Mouse (Mus musculus) embryonic facial prominence, embryonic 10.5 days (tissue): ENCODE measurements around the gene Gm9936. TPM values are rescaled to one million over a fixed set of nuclear protein-coding genes. Genes with fewer than 3 reads are reported as not detected.
A peak's percentile ranks its signal among the peaks of the same experiment; 100 is the strongest.
"Not testable (repeated sequence)": the region's sequence is repeated elsewhere in the genome, so short reads cannot be mapped to it uniquely, and the experiment has no call there.

ENCODE experiments used
- DNase-seq: peaks from one replicate; pipeline ENCODE4 v3.0.0-alpha.2; 2017; ENCODE audit warnings: low spot score
- H3K27ac ChIP-seq: fragments of 300-500 bp; sonication (generic); replicated peaks from 2 replicates; pipeline ENCODE4 v1.5.1; 2016; ENCODE audit warnings: mild to moderate bottlenecking
- H3K27me3 ChIP-seq: fragments of 300-500 bp; sonication (generic); replicated peaks from 2 replicates; pipeline ENCODE4 v1.6.1; 2016; ENCODE audit warnings: low read depth, mild to moderate bottlenecking; ENCODE audit not compliant: poor library complexity, severe bottlenecking
- H3K36me3 ChIP-seq: fragments of 300-500 bp; sonication (generic); replicated peaks from 2 replicates; pipeline ENCODE4 v1.6.1; 2016; ENCODE audit warnings: mild to moderate bottlenecking, moderate library complexity
- H3K4me1 ChIP-seq: fragments of 300-500 bp; sonication (generic); 2 replicates; pipeline ENCODE4 v1.6.1; 2016
- H3K4me3 ChIP-seq: fragments of 300-500 bp; sonication (generic); 2 replicates; pipeline ENCODE4 v1.5.1; 2016; ENCODE audit warnings: mild to moderate bottlenecking, moderate library complexity
- H3K9me3 ChIP-seq: fragments of 300-500 bp; sonication (generic); 2 replicates; pipeline ENCODE4 v1.6.1; 2016; ENCODE audit warnings: mild to moderate bottlenecking
- WGBS: fragments of 180-500 bp; shearing (Covaris S2); methylation state at CpG from one replicate; pipeline ENCODE4 v1.1.7; 2016; 5-methylcytosine and 5-hydroxymethylcytosine counted together
- polyA plus RNA-seq: library from polyadenylated mRNA; unstranded; fragments of >200 nt; fragmentation: Nextera tagmentation; extraction: Ambion mirVana; gene quantifications from 2 replicates; pipeline ENCODE4 v1.2.1, GENCODE M21; 2016

Gene Gm9936
- polyA plus RNA-seq, 1 experiment from 2014 or later: 0.12 TPM

- H3K4me3 ChIP-seq: no peak overlapping the region
- no peaks in the 10 kb centered on the region for H3K36me3 ChIP-seq
- H3K9me3 ChIP-seq: no peaks in the 10 kb centered on the region
- no peaks in the 10 kb centered on the region for H3K27me3 ChIP-seq
- WGBS: 52% methylated on average over 6 of the region's 6 CpGs
- DNase-seq: no peak
- peaks cover 40% of the 10 kb centered on the region for H3K4me1 ChIP-seq
- peak overlapping the region; percentile 76 for H3K27ac ChIP-seq
These were observed 17.4 kb upstream of the Gm9936 start for GRCm38 (mm10) chr5:114875858-114876257.

- Histone ChIP-seq H3K4me3 (no peak overlapping the region), H3K36me3 (no peaks in the 10 kb centered on the region), H3K4me1 (peaks cover 5% of the 10 kb centered on the region; the same call in 1 of the 2 replicates), H3K9me3 (peaks cover 14% of the 10 kb centered on the region), H3K27me3 (0 out of 2 replicates have a peak, but pooled peaks cover 3% of the 10 kb centered on the region), H3K27ac (no peak overlapping the region)
- DNase-seq: no peak
- 95% methylated on average over 12 of the region's 12 CpGs for WGBS
These were observed 6.8 kb upstream of the Gm9936 start for GRCm38 (mm10) chr5:114865279-114865678.

- H3K4me3 ChIP-seq: no peak overlapping the region
These were observed 6.3 kb upstream of the Gm9936 start for GRCm38 (mm10) chr5:114864813-114865212.

GRCm38 (mm10) chr5:114861730-114862129 is 3.2 kb upstream of the Gm9936 start:
- peaks cover 19% of the 10 kb centered on the region for H3K27me3 ChIP-seq
- whole genome bisulfite sequencing: 83% methylated on average over 6 of the region's 6 CpGs
- no peaks in the 10 kb centered on the region for H3K9me3 ChIP-seq
- H3K4me1 ChIP-seq: peaks cover 12% of the 10 kb centered on the region
- no peaks in the 10 kb centered on the region for H3K36me3 ChIP-seq
- H3K27ac ChIP-seq: no peak overlapping the region
- no peak for DNase-seq
- no peak overlapping the region for H3K4me3 ChIP-seq

More at GRCm38 (mm10) chr5:114864813-114865212, 6.3 kb upstream of the Gm9936 start:
- peaks cover 14% of the 10 kb centered on the region for H3K9me3 ChIP-seq
- H3K36me3 ChIP-seq: no peaks in the 10 kb centered on the region
- H3K4me1 ChIP-seq: peaks cover 5% of the 10 kb centered on the region; the same call in 1 of the 2 replicates
- WGBS: 82% methylated on average over 7 of the region's 7 CpGs
- no peak for DNase-seq
- no peak overlapping the region for H3K27ac ChIP-seq
- peaks cover 3% of the 10 kb centered on the region; the same call in 1 of the 2 replicates for H3K27me3 ChIP-seq

GRCm38 (mm10) chr5:114859253-114859652 is 771 bp upstream of the Gm9936 start:
- peak overlapping the region; percentile 68; the same call in 1 of the 2 replicates for H3K27ac ChIP-seq
- peaks cover 12% of the 10 kb centered on the region for H3K4me1 ChIP-seq
- H3K36me3 ChIP-seq: no peaks in the 10 kb centered on the region
- peak; percentile 86 for DNase-seq
- H3K4me3 ChIP-seq: peak overlapping the region; percentile 57
- H3K27me3 ChIP-seq: peaks cover 19% of the 10 kb centered on the region
- no peaks in the 10 kb centered on the region for H3K9me3 ChIP-seq
- 6% methylated on average over 18 of the region's 18 CpGs for WGBS

GRCm38 (mm10) chr5:114853364-114853763 is 5.1 kb downstream of the Gm9936 start, which contains the start of gene 4930519G04Rik:
Gene 4930519G04Rik, plus strand, starts transcription at chr5:114853664.
- H3K36me3 ChIP-seq, H3K4me3 ChIP-seq, DNase-seq, H3K4me1 ChIP-seq, H3K9me3 ChIP-seq, H3K27ac ChIP-seq: not testable (repeated sequence)
- H3K27me3 ChIP-seq: peaks cover 13% of the 10 kb centered on the region
- 81% methylated on average over 3 of the region's 5 CpGs for WGBS

GRCm38 (mm10) chr5:114851565-114852236 is 6.8 kb downstream of the Gm9936 start:
- Histone ChIP-seq H3K36me3 (no peaks in the 10 kb centered on the region), H3K4me3 (no peak overlapping the region), H3K27me3 (0 out of 2 replicates have a peak, but pooled peaks cover 5% of the 10 kb centered on the region), H3K4me1 (no peaks in the 10 kb centered on the region), H3K27ac (no peak overlapping the region), H3K9me3 (no peaks in the 10 kb centered on the region)
- no peak for DNase-seq
- 85% methylated on average over 20 of the region's 20 CpGs for WGBS

GRCm38 (mm10) chr5:114844371-114844770 is 14.1 kb downstream of the Gm9936 start:
- not testable (repeated sequence) for DNase-seq, H3K4me1 ChIP-seq, H3K4me3 ChIP-seq, H3K9me3 ChIP-seq, H3K27ac ChIP-seq, H3K36me3 ChIP-seq, H3K27me3 ChIP-seq
- WGBS: 63% methylated on average over 2 of the region's 2 CpGs

- DNase-seq: no peak
- no peaks in the 10 kb centered on the region for H3K9me3 ChIP-seq
- H3K4me3 ChIP-seq: no peak overlapping the region
- 66% methylated on average over 5 of the region's 5 CpGs for WGBS
- H3K36me3 ChIP-seq: no peaks in the 10 kb centered on the region
- H3K27ac ChIP-seq: no peak overlapping the region
- peaks cover 6% of the 10 kb centered on the region for H3K4me1 ChIP-seq
- H3K27me3 ChIP-seq: 0 out of 2 replicates have a peak, but pooled peaks cover 4% of the 10 kb centered on the region
These were observed 15.8 kb downstream of the Gm9936 start for GRCm38 (mm10) chr5:114842674-114843073.

- H3K4me1 ChIP-seq, H3K27me3 ChIP-seq, H3K4me3 ChIP-seq, H3K27ac ChIP-seq, H3K9me3 ChIP-seq, DNase-seq, H3K36me3 ChIP-seq: not testable (repeated sequence)
- 62% methylated on average over 3 of the region's 3 CpGs for WGBS
These were observed 16.3 kb downstream of the Gm9936 start for GRCm38 (mm10) chr5:114842155-114842554.

GRCm38 (mm10) chr5:114840481-114840880 is 18.0 kb downstream of the Gm9936 start:
- H3K9me3 ChIP-seq, H3K4me1 ChIP-seq, H3K27ac ChIP-seq, H3K36me3 ChIP-seq, H3K4me3 ChIP-seq, H3K27me3 ChIP-seq, DNase-seq: not testable (repeated sequence)
- 72% methylated on average over 5 of the region's 5 CpGs for WGBS

GRCm38 (mm10) chr5:114836886-114837285 is 21.6 kb downstream of the Gm9936 start:
- no peaks in the 10 kb centered on the region for H3K36me3 ChIP-seq
- H3K9me3 ChIP-seq: no peaks in the 10 kb centered on the region
- peak; percentile 30 for DNase-seq
- no peak overlapping the region for H3K4me3 ChIP-seq
- WGBS: 67% methylated on average over 12 of the region's 12 CpGs
- H3K27me3 ChIP-seq: no peaks in the 10 kb centered on the region
- peaks cover 3% of the 10 kb centered on the region; the same call in 1 of the 2 replicates for H3K4me1 ChIP-seq
- no peak overlapping the region for H3K27ac ChIP-seq

GRCm38 (mm10) chr5:114829740-114830139 is 28.7 kb downstream of the Gm9936 start:
- Histone ChIP-seq H3K4me1 (peaks cover 9% of the 10 kb centered on the region), H3K27ac (no peak overlapping the region), H3K27me3 (no peaks in the 10 kb centered on the region), H3K9me3 (no peaks in the 10 kb centered on the region), H3K36me3 (no peaks in the 10 kb centered on the region), H3K4me3 (no peak overlapping the region)
- WGBS: 76% methylated on average over 3 of the region's 3 CpGs
- DNase-seq: no peak
